Mouse (Mus musculus) thymus, adult 2 months (tissue): ENCODE measurements around the gene Arih2.

Source experiments
- CTCF ChIP-seq: fragments of 200-500 bp; IDR thresholded peaks from 2 replicates; pipeline ENCODE4 v1.5.1; 2012; ENCODE audit warnings: mild to moderate bottlenecking, control low read depth, low read length, moderate library complexity, borderline replicate concordance; ENCODE audit not compliant: control insufficient read depth, poor library complexity, insufficient read depth; ENCODE audit errors: extremely low read depth
- POLR2A ChIP-seq: fragments of 200-500 bp; IDR thresholded peaks from 2 replicates; pipeline ENCODE4 v1.6.1; 2012; ENCODE audit warnings: mild to moderate bottlenecking, low read length, control low read depth, moderate library complexity; ENCODE audit not compliant: control insufficient read depth, poor library complexity, insufficient read depth; ENCODE audit errors: extremely low read depth

DNA sequence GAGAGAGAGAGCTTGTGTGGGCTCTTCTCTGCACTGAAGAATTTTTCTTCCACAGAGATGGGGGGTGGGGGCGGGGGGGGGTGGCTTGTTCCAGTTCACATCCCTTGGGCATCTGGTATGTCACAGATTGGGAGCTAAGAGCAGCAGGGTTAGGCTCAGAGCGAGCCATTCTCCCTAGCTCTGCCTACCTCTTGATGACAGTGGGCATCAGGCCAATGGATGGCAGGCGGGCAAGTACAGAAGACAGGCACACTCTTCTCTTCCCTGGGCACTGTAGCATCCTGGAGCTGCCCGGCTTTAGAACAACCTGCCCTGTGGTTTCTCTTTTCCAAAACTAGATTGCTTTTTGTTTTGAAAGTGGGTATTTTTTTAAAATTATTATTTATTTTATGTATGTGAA is 57.7 kb downstream of the Arih2 start:
- TF ChIP-seq POLR2A (no peak), CTCF (no peak)
